Mouse (Mus musculus) liver, embryonic 14.5 days (tissue): ENCODE data around the gene Insm1.

ENCODE experiments used
- CTCF ChIP-seq: IDR thresholded peaks from 2 replicates; pipeline ENCODE4 v1.5.1; 2016; ENCODE audit warnings: antibody characterized with exemption, low read depth, control low read depth
- EP300 ChIP-seq: IDR thresholded peaks from 2 replicates; pipeline ENCODE4 v1.6.1; 2016; ENCODE audit warnings: antibody characterized with exemption, low read depth

DNA sequence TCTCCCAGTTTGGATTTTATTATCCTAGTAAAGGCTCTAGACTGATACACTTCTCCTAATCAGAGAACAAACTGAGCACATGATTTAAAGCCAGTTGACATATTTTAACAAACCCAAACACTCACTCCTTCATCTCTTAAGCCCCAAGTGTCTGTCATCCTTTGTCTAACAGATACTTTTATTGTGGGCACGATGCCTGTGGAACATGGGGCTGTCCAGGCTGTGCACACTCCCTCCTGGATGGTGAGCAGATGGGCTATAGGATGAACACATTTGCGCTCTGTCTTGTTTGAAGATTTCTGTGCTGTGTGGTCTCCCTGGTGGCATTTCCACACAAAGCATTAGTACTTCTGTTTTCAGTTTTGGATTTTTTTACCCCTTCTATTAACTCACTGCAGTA, 6.7 kb downstream of the Insm1 start:
- TF ChIP-seq CTCF (no peak), EP300 (no peak)
